Mouse (Mus musculus): ENCODE measurements around the gene Optn.

GRCm38 (mm10) chr2:5045269-5045965, 18.4 kb downstream of the Optn start:
- no peak for TF ChIP-seq CTCF (IDR thresholded peaks at IDR 0.05; ENCODE audit: low read depth)
- no peak for TF ChIP-seq EP300 (optimal IDR thresholded peaks at IDR 0.05)
